Mouse (Mus musculus) stomach, embryonic 15.5 days (tissue): ENCODE measurements around the gene Camk1d. TPM values are rescaled to one million over a fixed set of nuclear protein-coding genes. Genes with fewer than 3 reads are reported as not detected.

ENCODE experiments used
- ATAC-seq: fragments of 200-750 bp; cut with Nextera tagmentation; 2 replicates; pipeline ENCODE4 v1.8.0; 2017; ENCODE audit warnings: low read depth, moderate number of reproducible peaks, moderate TSS enrichment; ENCODE audit not compliant: insufficient read depth, low FRiP score
- H3K27ac ChIP-seq: fragments of 300-500 bp; sonication (generic); 2 replicates; pipeline ENCODE4 v1.5.1; 2015; ENCODE audit warnings: mild to moderate bottlenecking, inconsistent platforms
- H3K27me3 ChIP-seq: fragments of 300-500 bp; sonication (generic); replicated peaks from 2 replicates; pipeline ENCODE4 v1.6.1; 2015; ENCODE audit warnings: inconsistent platforms
- H3K36me3 ChIP-seq: fragments of 300-500 bp; sonication (generic); 2 replicates; pipeline ENCODE4 v1.6.1; 2015; ENCODE audit warnings: inconsistent platforms
- H3K4me1 ChIP-seq: fragments of 300-500 bp; sonication (generic); 2 replicates; pipeline ENCODE4 v1.6.1; 2015; ENCODE audit warnings: inconsistent platforms
- H3K4me2 ChIP-seq: fragments of 300-500 bp; sonication (generic); 2 replicates; pipeline ENCODE4 v1.6.1; 2015; ENCODE audit warnings: mild to moderate bottlenecking, inconsistent platforms
- H3K4me3 ChIP-seq: fragments of 300-500 bp; sonication (generic); replicated peaks from 2 replicates; pipeline ENCODE4 v1.5.1; 2015; ENCODE audit warnings: inconsistent platforms
- H3K9ac ChIP-seq: fragments of 300-500 bp; sonication (generic); 2 replicates; pipeline ENCODE4 v1.6.1; 2015; ENCODE audit warnings: inconsistent platforms
- H3K9me3 ChIP-seq: fragments of 300-500 bp; sonication (generic); 2 replicates; pipeline ENCODE4 v1.6.1; 2016; ENCODE audit warnings: inconsistent platforms
- WGBS: fragments of 180-500 bp; shearing (Covaris S2); methylation state at CpG from one replicate; pipeline ENCODE4 v1.1.7; 2015; 5-methylcytosine and 5-hydroxymethylcytosine counted together
- polyA plus RNA-seq: library from polyadenylated mRNA; unstranded; fragments of >200 nt; fragmentation: Nextera tagmentation; extraction: Ambion mirVana; gene quantifications from 2 replicates; pipeline ENCODE4 v1.2.1, GENCODE M21; 2015

Camk1d gene
- polyA plus RNA-seq, 1 experiment from 2014 or later: 18.4 TPM

- H3K27ac ChIP-seq: no peak overlapping the region
- H3K36me3 ChIP-seq: no peaks in the 10 kb centered on the region
- 80% methylated on average over 5 of the region's 5 CpGs for WGBS
- no peak for ATAC-seq
- no peak overlapping the region for H3K4me3 ChIP-seq
- H3K9ac ChIP-seq: no peak overlapping the region
- H3K4me2 ChIP-seq: no peak overlapping the region
- H3K27me3 ChIP-seq: no peaks in the 10 kb centered on the region
- H3K4me1 ChIP-seq: no peaks in the 10 kb centered on the region
- no peaks in the 10 kb centered on the region for H3K9me3 ChIP-seq
These were observed 125.2 kb downstream of the Camk1d start for GRCm38 (mm10) chr2:5589163-5589562.

- Histone ChIP-seq H3K9me3 (no peaks in the 10 kb centered on the region), H3K27me3 (no peaks in the 10 kb centered on the region), H3K36me3 (no peaks in the 10 kb centered on the region), H3K4me3 (no peak overlapping the region), H3K4me1 (no peaks in the 10 kb centered on the region), H3K9ac (no peak overlapping the region), H3K4me2 (no peak overlapping the region), H3K27ac (no peak overlapping the region)
- 90% methylated on average over 8 of the region's 8 CpGs for WGBS
- no peak for ATAC-seq
These were observed 125.9 kb downstream of the Camk1d start for GRCm38 (mm10) chr2:5588329-5588982.

- Histone ChIP-seq H3K27ac (no peak overlapping the region), H3K9me3 (no peaks in the 10 kb centered on the region), H3K4me3 (no peak overlapping the region), H3K9ac (no peak overlapping the region), H3K4me1 (no peaks in the 10 kb centered on the region), H3K27me3 (no peaks in the 10 kb centered on the region), H3K36me3 (no peaks in the 10 kb centered on the region), H3K4me2 (no peak overlapping the region)
- ATAC-seq: no peak
- WGBS: 85% methylated on average over 6 of the region's 6 CpGs
These were observed 129.8 kb downstream of the Camk1d start for GRCm38 (mm10) chr2:5584318-5585027.

- H3K27ac ChIP-seq: no peak overlapping the region
- 61% methylated on average over 4 of the region's 4 CpGs for WGBS
These were observed 134.9 kb downstream of the Camk1d start for GRCm38 (mm10) chr2:5579391-5579790.

GRCm38 (mm10) chr2:5577399-5578129, 136.8 kb downstream of the Camk1d start:
- ATAC-seq: peak; percentile 44; the same call in 1 of the 2 replicates
- WGBS: 52% methylated on average over 9 of the region's 9 CpGs
- Histone ChIP-seq H3K4me1 (peaks cover 7% of the 10 kb centered on the region; the same call in 1 of the 2 replicates), H3K27me3 (no peaks in the 10 kb centered on the region), H3K9me3 (no peaks in the 10 kb centered on the region), H3K4me2 (no peak overlapping the region), H3K36me3 (no peaks in the 10 kb centered on the region), H3K27ac (no peak overlapping the region), H3K9ac (no peak overlapping the region), H3K4me3 (no peak overlapping the region)

More at GRCm38 (mm10) chr2:5579391-5579790, 134.9 kb downstream of the Camk1d start:
- no peak for ATAC-seq
- Histone ChIP-seq H3K4me2 (no peak overlapping the region), H3K4me1 (peaks cover 7% of the 10 kb centered on the region; the same call in 1 of the 2 replicates), H3K36me3 (no peaks in the 10 kb centered on the region), H3K9me3 (no peaks in the 10 kb centered on the region), H3K9ac (no peak overlapping the region), H3K4me3 (no peak overlapping the region), H3K27me3 (no peaks in the 10 kb centered on the region)

GRCm38 (mm10) chr2:5572314-5573006, 141.9 kb downstream of the Camk1d start:
- no peak overlapping the region for H3K4me2 ChIP-seq
- no peaks in the 10 kb centered on the region for H3K27me3 ChIP-seq
- ATAC-seq: no peak
- no peak overlapping the region for H3K4me3 ChIP-seq
- no peaks in the 10 kb centered on the region for H3K9me3 ChIP-seq
- H3K9ac ChIP-seq: no peak overlapping the region
- no peak overlapping the region for H3K27ac ChIP-seq
- H3K4me1 ChIP-seq: peaks cover 2% of the 10 kb centered on the region; the same call in 1 of the 2 replicates
- H3K36me3 ChIP-seq: no peaks in the 10 kb centered on the region
- WGBS: 81% methylated on average over 10 of the region's 10 CpGs

GRCm38 (mm10) chr2:5566611-5567010, 147.7 kb downstream of the Camk1d start:
- no peaks in the 10 kb centered on the region for H3K4me1 ChIP-seq
- no peak for ATAC-seq
- H3K36me3 ChIP-seq: no peaks in the 10 kb centered on the region
- H3K27ac ChIP-seq: no peak overlapping the region
- H3K4me2 ChIP-seq: no peak overlapping the region
- H3K9me3 ChIP-seq: no peaks in the 10 kb centered on the region
- H3K4me3 ChIP-seq: no peak overlapping the region
- H3K27me3 ChIP-seq: no peaks in the 10 kb centered on the region
- 86% methylated on average over 5 of the region's 5 CpGs for WGBS
- no peak overlapping the region for H3K9ac ChIP-seq

- Histone ChIP-seq H3K4me3 (no peak overlapping the region), H3K9me3 (no peaks in the 10 kb centered on the region), H3K4me1 (no peaks in the 10 kb centered on the region), H3K27me3 (no peaks in the 10 kb centered on the region), H3K36me3 (no peaks in the 10 kb centered on the region), H3K9ac (no peak overlapping the region), H3K27ac (no peak overlapping the region), H3K4me2 (no peak overlapping the region)
- ATAC-seq: no peak
- WGBS: 65% methylated on average over 4 of the region's 4 CpGs
These were observed 150.6 kb downstream of the Camk1d start for GRCm38 (mm10) chr2:5563685-5564084.

- H3K4me1 ChIP-seq: no peaks in the 10 kb centered on the region
- no peaks in the 10 kb centered on the region for H3K9me3 ChIP-seq
- H3K27me3 ChIP-seq: no peaks in the 10 kb centered on the region
- H3K4me2 ChIP-seq: no peak overlapping the region
- H3K9ac ChIP-seq: no peak overlapping the region
- WGBS: 83% methylated on average over 3 of the region's 3 CpGs
- no peak overlapping the region for H3K27ac ChIP-seq
- no peak overlapping the region for H3K4me3 ChIP-seq
- no peaks in the 10 kb centered on the region for H3K36me3 ChIP-seq
- ATAC-seq: no peak
These were observed 152.9 kb downstream of the Camk1d start for GRCm38 (mm10) chr2:5561446-5561845.

- H3K4me1 ChIP-seq: no peaks in the 10 kb centered on the region
- WGBS: 87% methylated on average over 3 of the region's 3 CpGs
- no peaks in the 10 kb centered on the region for H3K36me3 ChIP-seq
- H3K4me2 ChIP-seq: no peak overlapping the region
- no peaks in the 10 kb centered on the region for H3K9me3 ChIP-seq
- no peak overlapping the region for H3K9ac ChIP-seq
- H3K4me3 ChIP-seq: no peak overlapping the region
- no peak overlapping the region for H3K27ac ChIP-seq
- ATAC-seq: no peak
- no peaks in the 10 kb centered on the region for H3K27me3 ChIP-seq
These were observed 161.1 kb downstream of the Camk1d start for GRCm38 (mm10) chr2:5553264-5553663.

- H3K4me2 ChIP-seq: no peak overlapping the region
- no peaks in the 10 kb centered on the region for H3K36me3 ChIP-seq
- no peaks in the 10 kb centered on the region for H3K27me3 ChIP-seq
- H3K4me1 ChIP-seq: no peaks in the 10 kb centered on the region
- WGBS: 91% methylated on average over 5 of the region's 5 CpGs
- no peak for ATAC-seq
- H3K9ac ChIP-seq: no peak overlapping the region
- H3K27ac ChIP-seq: no peak overlapping the region
- no peak overlapping the region for H3K4me3 ChIP-seq
- no peaks in the 10 kb centered on the region for H3K9me3 ChIP-seq
These were observed 162.5 kb downstream of the Camk1d start for GRCm38 (mm10) chr2:5551758-5552255.
